Mouse (Mus musculus) myocyte (in vitro differentiated cells): ENCODE results near the gene Amt. TPM values are rescaled to one million over a fixed set of nuclear protein-coding genes. Genes with fewer than 3 reads are reported as not detected.

Experiments
- H3K27me3 ChIP-seq: one replicate; pipeline ENCODE4 v1.6.1; 2011; ENCODE audit not compliant: control insufficient read depth, insufficient read depth, insufficient read length
- H3K36me3 ChIP-seq: one replicate; pipeline ENCODE4 v1.6.1; 2011; ENCODE audit not compliant: control insufficient read depth, insufficient read depth
- H3K4me2 ChIP-seq: one replicate; pipeline ENCODE4 v1.6.1; 2011; ENCODE audit warnings: low read depth, control low read depth
- H3K4me3 ChIP-seq: one replicate; pipeline ENCODE4 v1.5.1; 2011; ENCODE audit warnings: mild to moderate bottlenecking, control low read depth, moderate library complexity
- H3K79me2 ChIP-seq: one replicate; pipeline ENCODE4 v1.6.1; 2011; ENCODE audit not compliant: control insufficient read depth, insufficient read depth
- H3ac ChIP-seq: one replicate; pipeline ENCODE4 v1.6.1; 2011; ENCODE audit not compliant: control insufficient read depth, insufficient read length
- CEBPB ChIP-seq: IDR thresholded peaks from 2 replicates; pipeline ENCODE4 v1.6.1; 2011; ENCODE audit warnings: mild to moderate bottlenecking, moderate library complexity; ENCODE audit not compliant: poor library complexity, insufficient read depth, severe bottlenecking
- E2F4 ChIP-seq: IDR thresholded peaks from one replicate; pipeline ENCODE4 v1.6.1; 2011; ENCODE audit warnings: mild to moderate bottlenecking, control low read depth, moderate library complexity; ENCODE audit not compliant: insufficient read depth
- MAX ChIP-seq: IDR thresholded peaks from one replicate; pipeline ENCODE4 v1.6.1; 2011; ENCODE audit warnings: low read depth, mild to moderate bottlenecking, control low read depth
- MYOD1 ChIP-seq, 3 experiments: IDR thresholded peaks; one replicate each; pipeline ENCODE4 v1.6.1; 2011; ENCODE audit warnings: control low read depth in 2 of 3, low read depth in 2 of 3, mild to moderate bottlenecking in 2 of 3, moderate library complexity in 1 of 3; ENCODE audit not compliant: insufficient read length in 2 of 3, control insufficient read depth in 1 of 3
- MYOG ChIP-seq, 3 experiments: IDR thresholded peaks; one replicate each; pipeline ENCODE4 v1.6.1; 2011; ENCODE audit warnings: control low read depth in 2 of 3, low read depth in 2 of 3, mild to moderate bottlenecking in 2 of 3; ENCODE audit not compliant: insufficient read length in 2 of 3, control insufficient read depth in 1 of 3, insufficient read depth in 1 of 3
- POLR2A ChIP-seq: IDR thresholded peaks from one replicate; pipeline ENCODE4 v1.6.1; 2011; ENCODE audit warnings: low read depth, mild to moderate bottlenecking, control low read depth, moderate library complexity; ENCODE audit not compliant: insufficient read length
- POLR2AphosphoS2 ChIP-seq: IDR thresholded peaks from one replicate; pipeline ENCODE4 v1.6.1; 2011; ENCODE audit warnings: low read depth, control low read depth; ENCODE audit not compliant: insufficient read length
- REST ChIP-seq: IDR thresholded peaks from one replicate; pipeline ENCODE4 v1.6.1; 2011; ENCODE audit warnings: mild to moderate bottlenecking, control low read depth, moderate library complexity; ENCODE audit not compliant: insufficient read depth, insufficient read length
- SRF ChIP-seq: IDR thresholded peaks from one replicate; pipeline ENCODE4 v1.6.1; 2011; ENCODE audit warnings: low read depth; ENCODE audit not compliant: control insufficient read depth, insufficient read length
- TCF12 ChIP-seq: IDR thresholded peaks from one replicate; pipeline ENCODE4 v1.6.1; 2011; ENCODE audit warnings: mild to moderate bottlenecking, control low read depth; ENCODE audit not compliant: poor library complexity, insufficient read depth, severe bottlenecking
- TCF3 ChIP-seq: IDR thresholded peaks from one replicate; pipeline ENCODE4 v1.6.1; 2011; ENCODE audit warnings: low read depth, control low read depth; ENCODE audit not compliant: insufficient read length
- USF1 ChIP-seq: IDR thresholded peaks from one replicate; pipeline ENCODE4 v1.6.1; 2011; ENCODE audit warnings: low read depth, mild to moderate bottlenecking, control low read depth, moderate library complexity
- polyA plus RNA-seq: library from polyadenylated mRNA; unstranded; fragments of >200 nt; fragmentation: generic; extraction: Trizol; gene quantifications from one replicate; pipeline ENCODE4 v1.2.1, GENCODE M21; 2012; ENCODE audit warnings: missing spikeins

Amt gene
- polyA plus RNA-seq, 1 experiment = 2.1 TPM

GRCm38 (mm10) chr9:108338886-108339781 lies 42.5 kb downstream of the Amt start, which contains the start of gene Gpx1:
Gpx1 (plus strand) TSS chr9:108338903.
- Histone ChIP-seq H3K36me3 (peaks cover 10% of the 10 kb centered on the region), H3K27me3 (no peaks in the 10 kb centered on the region), H3K4me3 (peak within 1 kb of the TSS; percentile 56), H3ac (peak within 1 kb of the TSS; percentile 84), H3K4me2 (peak within 1 kb of the TSS; percentile 94), H3K79me2 (peaks cover 12% of the 10 kb centered on the region)
- TF ChIP-seq USF1 (peak; percentile 97), MYOD1 (IDR thresholded peaks at IDR 0.05; ENCODE audit: control insufficient read depth in 1 of 3, insufficient read length in 2 of 3, low read depth in 2 of 3) (no peak), REST (peak; percentile 20), POLR2AphosphoS2 (peak; percentile 100), SRF (peak; percentile 50), E2F4 (no peak), POLR2A (peak; percentile 98)

- H3K4me2 ChIP-seq = peak overlapping the region; percentile 94
- H3K27me3 ChIP-seq = no peaks in the 10 kb centered on the region
- TF ChIP-seq REST (no peak), USF1 (no peak), SRF (no peak), MYOD1 (IDR thresholded peaks at IDR 0.05; ENCODE audit: control insufficient read depth in 1 of 3, insufficient read length in 2 of 3, low read depth in 2 of 3) (no peak), TCF12 (no peak), CEBPB (no peak), MYOG (IDR thresholded peaks at IDR 0.05; ENCODE audit: control insufficient read depth in 1 of 3, insufficient read depth in 1 of 3, insufficient read length in 2 of 3, low read depth in 2 of 3) (no peak), POLR2A (no peak), TCF3 (no peak), E2F4 (no peak), POLR2AphosphoS2 (no peak), MAX (no peak)
- H3K4me3 ChIP-seq = peak overlapping the region; percentile 56
- H3ac ChIP-seq = peak overlapping the region; percentile 84
- peaks cover 7% of the 10 kb centered on the region for H3K36me3 ChIP-seq
- peaks cover 12% of the 10 kb centered on the region for H3K79me2 ChIP-seq
Observed at GRCm38 (mm10) chr9:108339886-108340257, 43.2 kb downstream of the Amt start.

GRCm38 (mm10) chr9:108340258-108341138 lies 43.8 kb downstream of the Amt start:
- no peak for TF ChIP-seq TCF12
- TF ChIP-seq SRF = no peak
- TF ChIP-seq POLR2AphosphoS2 = no peak
- TF ChIP-seq MYOG (IDR thresholded peaks at IDR 0.05; ENCODE audit: control insufficient read depth in 1 of 3, insufficient read depth in 1 of 3, insufficient read length in 2 of 3, low read depth in 2 of 3) = no peak
- no peak for TF ChIP-seq CEBPB
- TF ChIP-seq USF1 = no peak
- TF ChIP-seq REST = no peak
- no peak for TF ChIP-seq E2F4
- H3ac ChIP-seq = no peak overlapping the region
- peaks cover under 1% of the 10 kb centered on the region for H3K36me3 ChIP-seq
- H3K27me3 ChIP-seq = no peaks in the 10 kb centered on the region
- peaks cover 12% of the 10 kb centered on the region for H3K79me2 ChIP-seq
- peak overlapping the region; percentile 56 for H3K4me3 ChIP-seq
- peak overlapping the region; percentile 94 for H3K4me2 ChIP-seq

GRCm38 (mm10) chr9:108341139-108341475 lies 44.5 kb downstream of the Amt start:
- H3ac ChIP-seq = no peak overlapping the region
- H3K4me3 ChIP-seq = no peak overlapping the region
- peak overlapping the region; percentile 94 for H3K4me2 ChIP-seq
- H3K79me2 ChIP-seq = peaks cover 12% of the 10 kb centered on the region
- no peaks in the 10 kb centered on the region for H3K36me3 ChIP-seq
- no peak for TF ChIP-seq USF1
- peak; percentile 13 for TF ChIP-seq POLR2AphosphoS2
- TF ChIP-seq E2F4 = no peak
- no peak for TF ChIP-seq CEBPB
- no peaks in the 10 kb centered on the region for H3K27me3 ChIP-seq

DNA sequence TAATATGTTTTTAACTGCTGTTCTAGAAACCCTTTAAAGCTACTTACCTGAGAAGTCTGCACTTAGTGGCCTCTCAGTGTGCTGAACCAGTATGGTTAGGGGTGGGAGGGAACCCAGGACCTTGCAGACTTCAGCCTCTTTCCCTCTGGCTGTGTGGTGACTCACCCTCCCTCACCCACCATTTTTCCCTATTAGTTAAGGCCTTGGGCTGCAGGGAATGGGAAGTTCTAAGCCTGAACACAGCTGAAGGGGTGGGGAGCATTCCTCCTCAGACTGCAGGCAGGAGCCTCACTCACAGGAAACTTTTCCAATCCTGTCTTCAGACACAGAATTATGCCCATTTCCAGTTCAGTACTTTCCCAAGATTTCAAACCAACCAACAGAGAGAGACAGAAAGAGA lies 45.1 kb downstream of the Amt start:
- Histone ChIP-seq H3ac (no peak overlapping the region), H3K4me3 (no peak overlapping the region), H3K79me2 (peaks cover 12% of the 10 kb centered on the region), H3K36me3 (no peaks in the 10 kb centered on the region), H3K27me3 (no peaks in the 10 kb centered on the region), H3K4me2 (peak overlapping the region; percentile 94)
- TF ChIP-seq MAX (no peak), TCF3 (no peak), POLR2A (no peak), REST (no peak), MYOD1 (IDR thresholded peaks at IDR 0.05; ENCODE audit: control insufficient read depth in 1 of 3, insufficient read length in 2 of 3, low read depth in 2 of 3) (no peak), POLR2AphosphoS2 (peak; percentile 17)
